Mouse (Mus musculus): ENCODE measurements around the gene Pick1.
A peak's percentile ranks its signal among the peaks of the same experiment; 100 is the strongest.
"Not testable (repeated sequence)": the region's sequence is repeated elsewhere in the genome, so short reads cannot be mapped to it uniquely, and the experiment has no call there.

Gene Pick1

GRCm38 (mm10) chr15:79225780-79226179, 3.2 kb upstream of the Pick1 start:
- DNase-seq (ENCODE audit: low spot score) = not testable (repeated sequence)

- DNase-seq (ENCODE audit: low spot score) = no peak
These were observed 6.3 kb downstream of the Pick1 start for GRCm38 (mm10) chr15:79235268-79235667.

GRCm38 (mm10) chr15:79238036-79238435, 9.1 kb downstream of the Pick1 start:
- DNase-seq (ENCODE audit: low spot score) = no peak

GRCm38 (mm10) chr15:79242574-79243233, 13.7 kb downstream of the Pick1 start:
- no peak for DNase-seq (ENCODE audit: low spot score)

- peak; percentile 94 for DNase-seq (ENCODE audit: low spot score)
These were observed 14.5 kb downstream of the Pick1 start for GRCm38 (mm10) chr15:79243234-79244042.

GRCm38 (mm10) chr15:79244071-79244893, 15.3 kb downstream of the Pick1 start:
- DNase-seq (ENCODE audit: low spot score) = no peak

- DNase-seq (ENCODE audit: low spot score) = no peak
These were observed 16.3 kb downstream of the Pick1 start for GRCm38 (mm10) chr15:79245321-79245720.

GRCm38 (mm10) chr15:79250236-79250635, 21.3 kb downstream of the Pick1 start:
- no peak for DNase-seq (ENCODE audit: low spot score)

GRCm38 (mm10) chr15:79251168-79251567, 22.2 kb downstream of the Pick1 start:
- DNase-seq (ENCODE audit: low spot score) = no peak

GRCm38 (mm10) chr15:79251781-79252491, 23.0 kb downstream of the Pick1 start:
- no peak for DNase-seq (ENCODE audit: low spot score)

GRCm38 (mm10) chr15:79252580-79252979, 23.6 kb downstream of the Pick1 start:
- DNase-seq (ENCODE audit: low spot score) = no peak

GRCm38 (mm10) chr15:79254661-79255060, 25.7 kb downstream of the Pick1 start, which contains the start of gene Slc16a8:
Slc16a8 (minus strand) TSS chr15:79254761.
- no peak for DNase-seq (ENCODE audit: low spot score)

- no peak for DNase-seq (ENCODE audit: low spot score)
These were observed 29.5 kb downstream of the Pick1 start for GRCm38 (mm10) chr15:79258521-79258920.

- no peak for DNase-seq (ENCODE audit: low spot score)
These were observed 32.2 kb downstream of the Pick1 start for GRCm38 (mm10) chr15:79261095-79261725.

GRCm38 (mm10) chr15:79261757-79262156, 32.8 kb downstream of the Pick1 start:
- DNase-seq (ENCODE audit: low spot score) = no peak

GRCm38 (mm10) chr15:79262375-79262774, 33.4 kb downstream of the Pick1 start:
- no peak for DNase-seq (ENCODE audit: low spot score)

GRCm38 (mm10) chr15:79262786-79263309, 33.9 kb downstream of the Pick1 start:
- DNase-seq (ENCODE audit: low spot score) = no peak

- DNase-seq (ENCODE audit: low spot score) = no peak
These were observed 34.8 kb downstream of the Pick1 start for GRCm38 (mm10) chr15:79263726-79264125.

- no peak for DNase-seq (ENCODE audit: low spot score)
These were observed 36.4 kb downstream of the Pick1 start for GRCm38 (mm10) chr15:79265384-79265783.

- DNase-seq (ENCODE audit: low spot score) = no peak
These were observed 39.5 kb downstream of the Pick1 start for GRCm38 (mm10) chr15:79268521-79268920.
